Mouse (Mus musculus): ENCODE data around the gene Scin. TPM values are rescaled to one million over a fixed set of nuclear protein-coding genes. Genes with fewer than 3 reads are reported as not detected.
"Not testable (repeated sequence)": the region's sequence is repeated elsewhere in the genome, so short reads cannot be mapped to it uniquely, and the experiment has no call there.

The Scin gene
- 0.01 TPM for polyA plus RNA-seq (2012; fragmentation: generic; extraction: Trizol)

DNA sequence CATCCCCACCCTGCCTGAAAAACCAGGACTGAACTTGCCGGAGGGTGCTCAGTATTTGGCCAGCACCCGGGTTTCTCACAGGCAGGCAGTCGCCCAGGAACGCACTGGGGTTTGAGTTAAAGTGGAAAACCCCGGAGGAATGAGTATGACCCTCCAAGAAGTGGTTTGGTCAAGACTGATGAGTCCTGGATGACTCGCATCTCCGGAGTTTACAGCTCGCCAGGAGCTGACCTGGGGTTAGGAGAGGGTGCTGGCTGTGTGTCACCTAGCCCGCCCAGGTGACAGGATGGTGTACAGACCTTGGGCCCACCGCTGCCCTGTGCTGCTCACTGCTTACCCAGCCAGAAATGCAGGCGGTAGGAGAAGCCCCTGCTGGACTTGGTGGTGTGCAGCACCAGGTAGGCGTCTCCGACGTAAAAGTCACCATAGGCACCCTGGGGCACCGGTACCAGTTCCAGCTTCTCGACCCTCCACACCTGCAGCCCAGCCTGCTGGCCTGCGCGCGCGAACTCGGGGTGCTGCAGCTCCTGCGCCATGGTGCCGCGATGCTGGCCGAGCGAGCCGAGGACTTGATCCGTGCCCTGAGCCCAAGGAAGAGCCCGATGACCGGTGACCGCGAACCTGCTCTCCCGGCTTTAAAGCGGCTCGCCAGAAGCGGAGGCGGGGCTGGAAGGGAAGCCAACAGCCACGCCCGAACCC, at the start of gene Scin:
TSS of gene Scin (minus strand) at position 656 of the 699 bp plus-strand sequence.
- Histone ChIP-seq H3K79me2 (ENCODE audit: control insufficient read depth, insufficient read depth) (no peaks in the 10 kb centered on the region), H3K4me2 (ENCODE audit: low read depth) (no peak within 1 kb of the TSS), H3K27me3 (ENCODE audit: control insufficient read depth, insufficient read depth, insufficient read length) (no peaks in the 10 kb centered on the region), H3K4me3 (no peak within 1 kb of the TSS), H3K36me3 (ENCODE audit: control insufficient read depth, insufficient read depth) (no peaks in the 10 kb centered on the region), H3ac (ENCODE audit: control insufficient read depth, insufficient read length) (no peak within 1 kb of the TSS)
- TF ChIP-seq TCF12 (IDR thresholded peaks at IDR 0.05; ENCODE audit: insufficient read depth, poor library complexity, severe bottlenecking) = no peak
- TF ChIP-seq MYOG (IDR thresholded peaks at IDR 0.05; ENCODE audit: control insufficient read depth in 1 of 3, insufficient read depth in 1 of 3, insufficient read length in 2 of 3, low read depth in 2 of 3) = no peak
- TF ChIP-seq USF1 (IDR thresholded peaks at IDR 0.05; ENCODE audit: low read depth) = no peak
- no peak for TF ChIP-seq MYOD1 (IDR thresholded peaks at IDR 0.05; ENCODE audit: control insufficient read depth in 1 of 3, insufficient read length in 2 of 3, low read depth in 2 of 3)
- TF ChIP-seq CEBPB (IDR thresholded peaks at IDR 0.05; ENCODE audit: insufficient read depth, poor library complexity, severe bottlenecking) = no peak
- no peak for TF ChIP-seq SRF (IDR thresholded peaks at IDR 0.05; ENCODE audit: control insufficient read depth, insufficient read length, low read depth)
- no peak for TF ChIP-seq POLR2A (IDR thresholded peaks at IDR 0.05; ENCODE audit: insufficient read length, low read depth)
- TF ChIP-seq E2F4 (IDR thresholded peaks at IDR 0.05; ENCODE audit: insufficient read depth) = no peak
- no peak for TF ChIP-seq REST (IDR thresholded peaks at IDR 0.05; ENCODE audit: insufficient read depth, insufficient read length)
- TF ChIP-seq MAX (IDR thresholded peaks at IDR 0.05; ENCODE audit: low read depth) = no peak
- TF ChIP-seq TCF3 (IDR thresholded peaks at IDR 0.05; ENCODE audit: insufficient read length, low read depth) = no peak
- no peak for TF ChIP-seq POLR2AphosphoS2 (IDR thresholded peaks at IDR 0.05; ENCODE audit: insufficient read length, low read depth)

DNA sequence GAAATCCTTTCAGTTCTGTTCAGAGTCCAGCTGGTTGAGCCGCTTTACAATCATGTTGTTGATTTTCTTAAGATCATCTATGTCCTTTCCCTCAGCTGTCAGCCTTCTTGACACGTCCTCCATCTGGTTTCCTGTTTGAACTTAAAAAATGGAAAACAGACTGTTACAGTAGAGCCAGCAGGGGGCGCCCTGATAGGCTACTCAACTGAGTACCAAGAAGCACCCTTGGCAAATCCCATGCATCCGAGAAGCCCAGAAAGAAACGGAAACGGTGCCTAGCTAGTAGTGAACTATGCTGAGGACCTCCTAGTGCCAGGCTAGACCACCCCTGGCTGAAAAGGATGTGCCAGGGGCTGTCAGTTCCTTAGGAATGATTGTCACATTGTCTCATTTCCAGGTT, 43.1 kb upstream of the Scin start:
- H3ac ChIP-seq (ENCODE audit: control insufficient read depth, insufficient read length) = no peak overlapping the region
- no peaks in the 10 kb centered on the region for H3K36me3 ChIP-seq (ENCODE audit: control insufficient read depth, insufficient read depth)
- H3K27me3 ChIP-seq (ENCODE audit: control insufficient read depth, insufficient read depth, insufficient read length) = no peaks in the 10 kb centered on the region
- H3K4me2 ChIP-seq (ENCODE audit: low read depth) = no peak overlapping the region
- no peaks in the 10 kb centered on the region for H3K79me2 ChIP-seq (ENCODE audit: control insufficient read depth, insufficient read depth)
- H3K4me3 ChIP-seq = no peak overlapping the region
- TF ChIP-seq SRF (IDR thresholded peaks at IDR 0.05; ENCODE audit: control insufficient read depth, insufficient read length, low read depth) = no peak
- no peak for TF ChIP-seq MYOD1 (IDR thresholded peaks at IDR 0.05; ENCODE audit: control insufficient read depth in 1 of 3, insufficient read length in 2 of 3, low read depth in 2 of 3)
- no peak for TF ChIP-seq POLR2AphosphoS2 (IDR thresholded peaks at IDR 0.05; ENCODE audit: insufficient read length, low read depth)
- TF ChIP-seq E2F4 (IDR thresholded peaks at IDR 0.05; ENCODE audit: insufficient read depth) = no peak

DNA sequence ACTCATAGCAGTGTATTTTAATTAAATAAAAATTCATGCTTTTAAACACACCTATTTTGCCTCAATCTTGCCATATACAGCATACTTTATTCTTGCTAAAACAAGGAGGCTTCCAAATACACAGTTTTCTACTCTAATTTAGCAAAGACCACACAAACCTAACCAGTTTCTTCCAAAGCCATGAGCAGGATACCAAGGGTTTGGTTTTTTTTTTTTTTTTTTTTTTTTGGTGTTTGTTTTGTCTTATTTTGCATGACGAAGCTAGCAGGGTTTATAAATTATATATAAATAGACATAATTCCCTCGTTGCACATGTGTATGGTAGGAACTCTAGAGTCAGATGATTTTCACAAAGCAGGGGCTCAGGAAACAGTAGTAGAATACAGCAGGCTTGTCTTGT, 42.1 kb upstream of the Scin start:
- no peaks in the 10 kb centered on the region for H3K36me3 ChIP-seq (ENCODE audit: control insufficient read depth, insufficient read depth)
- no peak overlapping the region for H3K4me3 ChIP-seq
- H3ac ChIP-seq (ENCODE audit: control insufficient read depth, insufficient read length) = no peak overlapping the region
- no peaks in the 10 kb centered on the region for H3K79me2 ChIP-seq (ENCODE audit: control insufficient read depth, insufficient read depth)
- TF ChIP-seq CEBPB (IDR thresholded peaks at IDR 0.05; ENCODE audit: insufficient read depth, poor library complexity, severe bottlenecking) (no peak), POLR2A (IDR thresholded peaks at IDR 0.05; ENCODE audit: insufficient read length, low read depth) (no peak), TCF12 (IDR thresholded peaks at IDR 0.05; ENCODE audit: insufficient read depth, poor library complexity, severe bottlenecking) (no peak), REST (IDR thresholded peaks at IDR 0.05; ENCODE audit: insufficient read depth, insufficient read length) (no peak), MAX (IDR thresholded peaks at IDR 0.05; ENCODE audit: low read depth) (no peak), TCF3 (IDR thresholded peaks at IDR 0.05; ENCODE audit: insufficient read length, low read depth) (no peak), USF1 (IDR thresholded peaks at IDR 0.05; ENCODE audit: low read depth) (no peak), SRF (IDR thresholded peaks at IDR 0.05; ENCODE audit: control insufficient read depth, insufficient read length, low read depth) (no peak), E2F4 (IDR thresholded peaks at IDR 0.05; ENCODE audit: insufficient read depth) (no peak), POLR2AphosphoS2 (IDR thresholded peaks at IDR 0.05; ENCODE audit: insufficient read length, low read depth) (no peak), MYOG (IDR thresholded peaks at IDR 0.05; ENCODE audit: control insufficient read depth in 1 of 3, insufficient read depth in 1 of 3, insufficient read length in 2 of 3, low read depth in 2 of 3) (no peak), MYOD1 (IDR thresholded peaks at IDR 0.05; ENCODE audit: control insufficient read depth in 1 of 3, insufficient read length in 2 of 3, low read depth in 2 of 3) (no peak)
- H3K27me3 ChIP-seq (ENCODE audit: control insufficient read depth, insufficient read depth, insufficient read length) = no peaks in the 10 kb centered on the region
- H3K4me2 ChIP-seq (ENCODE audit: low read depth) = no peak overlapping the region

DNA sequence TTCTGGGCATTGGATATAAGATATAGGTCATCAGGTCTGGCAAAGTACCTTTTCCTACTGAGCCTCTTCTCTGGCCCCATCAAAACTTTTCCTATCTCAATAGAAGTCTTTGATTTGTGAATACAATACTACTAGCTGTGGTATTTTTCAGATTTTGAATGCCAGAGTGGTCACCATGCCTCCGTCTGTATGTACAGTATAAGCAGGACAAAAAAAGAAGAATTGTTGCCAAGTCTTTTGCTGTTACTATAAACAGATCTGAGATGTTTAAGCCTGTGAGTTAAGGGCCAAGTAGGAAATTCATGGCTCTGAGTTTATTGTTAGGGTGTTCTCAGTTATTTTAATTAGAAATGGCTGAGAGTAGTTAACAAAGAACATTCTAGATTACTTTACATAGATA, 41.1 kb upstream of the Scin start:
- not testable (repeated sequence) for H3K4me2 ChIP-seq (ENCODE audit: low read depth); H3K36me3 ChIP-seq (ENCODE audit: control insufficient read depth, insufficient read depth); H3ac ChIP-seq (ENCODE audit: control insufficient read depth, insufficient read length); H3K27me3 ChIP-seq (ENCODE audit: control insufficient read depth, insufficient read depth, insufficient read length); H3K4me3 ChIP-seq; H3K79me2 ChIP-seq (ENCODE audit: control insufficient read depth, insufficient read depth)

DNA sequence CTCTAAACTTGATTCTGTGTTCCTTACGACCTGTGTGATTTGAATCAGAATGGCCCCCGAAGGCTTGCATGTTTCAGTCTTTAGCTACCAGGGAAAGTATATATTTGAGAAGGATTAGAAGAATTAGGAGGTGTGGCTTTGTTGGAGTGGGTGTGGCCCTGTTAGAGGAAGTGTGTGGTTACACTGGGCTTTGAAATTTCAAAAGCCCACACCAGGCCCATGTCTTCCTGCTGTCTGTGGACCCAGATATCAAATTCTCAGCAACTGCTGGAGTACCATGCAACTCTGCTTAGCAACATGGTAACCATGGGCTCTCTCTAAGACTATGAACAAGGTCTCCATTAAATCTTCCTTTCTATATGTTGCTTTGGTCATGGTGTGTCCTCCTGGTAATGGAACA, 37.6 kb upstream of the Scin start:
- H3K4me2 ChIP-seq (ENCODE audit: low read depth) = no peak overlapping the region

More for the DNA sequence above, 37.6 kb upstream of the Scin start:
- no peak overlapping the region for H3K4me3 ChIP-seq
- H3ac ChIP-seq (ENCODE audit: control insufficient read depth, insufficient read length) = no peak overlapping the region
- TF ChIP-seq POLR2AphosphoS2 (IDR thresholded peaks at IDR 0.05; ENCODE audit: insufficient read length, low read depth) = no peak
- no peak for TF ChIP-seq USF1 (IDR thresholded peaks at IDR 0.05; ENCODE audit: low read depth)
- no peak for TF ChIP-seq SRF (IDR thresholded peaks at IDR 0.05; ENCODE audit: control insufficient read depth, insufficient read length, low read depth)
- TF ChIP-seq REST (IDR thresholded peaks at IDR 0.05; ENCODE audit: insufficient read depth, insufficient read length) = no peak
- no peak for TF ChIP-seq TCF12 (IDR thresholded peaks at IDR 0.05; ENCODE audit: insufficient read depth, poor library complexity, severe bottlenecking)
- TF ChIP-seq TCF3 (IDR thresholded peaks at IDR 0.05; ENCODE audit: insufficient read length, low read depth) = no peak
- TF ChIP-seq E2F4 (IDR thresholded peaks at IDR 0.05; ENCODE audit: insufficient read depth) = no peak
- TF ChIP-seq MYOD1 (IDR thresholded peaks at IDR 0.05; ENCODE audit: control insufficient read depth in 1 of 3, insufficient read length in 2 of 3, low read depth in 2 of 3) = no peak
- no peak for TF ChIP-seq POLR2A (IDR thresholded peaks at IDR 0.05; ENCODE audit: insufficient read length, low read depth)
- no peaks in the 10 kb centered on the region for H3K79me2 ChIP-seq (ENCODE audit: control insufficient read depth, insufficient read depth)
- H3K36me3 ChIP-seq (ENCODE audit: control insufficient read depth, insufficient read depth) = no peaks in the 10 kb centered on the region
- H3K27me3 ChIP-seq (ENCODE audit: control insufficient read depth, insufficient read depth, insufficient read length) = no peaks in the 10 kb centered on the region

All from myocyte (in vitro differentiated cells).